Mouse (Mus musculus): ENCODE results near the gene Rnf115. TPM values are rescaled to one million over a fixed set of nuclear protein-coding genes. Genes with fewer than 3 reads are reported as not detected.
"Not testable (repeated sequence)": the region's sequence is repeated elsewhere in the genome, so short reads cannot be mapped to it uniquely, and the experiment has no call there.

The Rnf115 gene
- 10 to 100 TPM; 64.1 to 67.2 TPM for total RNA-seq (2021)

GRCm38 (mm10) chr3:96727343-96727827 is at the start of gene Rnf115, which contains the start of gene Polr3c:
TSS of gene Rnf115 (plus strand) at chr3:96727664.
TSS of gene Polr3c (minus strand) at chr3:96727628.
- intact Hi-C loops (cut with DNase I) = no loop called here
- peak; percentile 90 to 98 for DNase-seq (ENCODE audit: extremely low spot score in 1 of 2, low spot score in 2 of 2)

- intact Hi-C loops (cut with DNase I) = no loop called here
These were observed 49.0 kb upstream of the Rnf115 start for GRCm38 (mm10) chr3:96678456-96678855.

GRCm38 (mm10) chr3:96679159-96679674 is 48.2 kb upstream of the Rnf115 start:
- DNase-seq (ENCODE audit: extremely low spot score in 1 of 2, low spot score in 2 of 2) = no peak
- intact Hi-C loops (cut with DNase I) = no loop called here

More at GRCm38 (mm10) chr3:96678456-96678855, 49.0 kb upstream of the Rnf115 start:
- no peak for DNase-seq (ENCODE audit: extremely low spot score in 1 of 2, low spot score in 2 of 2)

- DNase-seq (ENCODE audit: extremely low spot score in 1 of 2, low spot score in 2 of 2) = no peak
These were observed 47.1 kb upstream of the Rnf115 start for GRCm38 (mm10) chr3:96680269-96680956.

GRCm38 (mm10) chr3:96683496-96683895 is 44.0 kb upstream of the Rnf115 start:
- DNase-seq (ENCODE audit: extremely low spot score in 1 of 2, low spot score in 2 of 2) = no peak
- intact Hi-C loops (cut with DNase I) = no loop called here

More at GRCm38 (mm10) chr3:96680269-96680956, 47.1 kb upstream of the Rnf115 start:
- intact Hi-C loops (cut with DNase I) = no loop called here

- DNase-seq (ENCODE audit: extremely low spot score in 1 of 2, low spot score in 2 of 2) = no peak
- intact Hi-C loops (cut with DNase I) = no loop called here
These were observed 43.2 kb upstream of the Rnf115 start for GRCm38 (mm10) chr3:96684151-96684821.

- no peak for DNase-seq (ENCODE audit: extremely low spot score in 1 of 2, low spot score in 2 of 2)
- intact Hi-C loops (cut with DNase I) = no loop called here
These were observed 42.7 kb upstream of the Rnf115 start for GRCm38 (mm10) chr3:96684822-96685156.

- DNase-seq (ENCODE audit: extremely low spot score in 1 of 2, low spot score in 2 of 2); intact Hi-C loops (cut with DNase I): not testable (repeated sequence)
These were observed 41.4 kb upstream of the Rnf115 start for GRCm38 (mm10) chr3:96686057-96686456.

- intact Hi-C loops (cut with DNase I) = no loop called here
- DNase-seq (ENCODE audit: extremely low spot score in 1 of 2, low spot score in 2 of 2) = no peak
These were observed 38.6 kb upstream of the Rnf115 start for GRCm38 (mm10) chr3:96688854-96689253.

GRCm38 (mm10) chr3:96690298-96690697 is 37.2 kb upstream of the Rnf115 start:
- intact Hi-C loops (cut with DNase I) = no loop called here

GRCm38 (mm10) chr3:96692506-96692905 is 35.0 kb upstream of the Rnf115 start:
- DNase-seq (ENCODE audit: extremely low spot score in 1 of 2, low spot score in 2 of 2) = peak in 1 of 2 experiments; percentile 69
- intact Hi-C loops (cut with DNase I) = no loop called here

More at GRCm38 (mm10) chr3:96690298-96690697, 37.2 kb upstream of the Rnf115 start:
- DNase-seq (ENCODE audit: extremely low spot score in 1 of 2, low spot score in 2 of 2) = no peak

- intact Hi-C loops (cut with DNase I) = no loop called here
- no peak for DNase-seq (ENCODE audit: extremely low spot score in 1 of 2, low spot score in 2 of 2)
These were observed 33.9 kb upstream of the Rnf115 start for GRCm38 (mm10) chr3:96693579-96693978.

- intact Hi-C loops (cut with DNase I) = loop anchor here (5.0 kb wide), 1 partner anchor 149 kb away; no protein-coding TSS in a partner anchor
- DNase-seq (ENCODE audit: extremely low spot score in 1 of 2, low spot score in 2 of 2) = peak in 1 of 2 experiments; percentile 93
These were observed 31.2 kb upstream of the Rnf115 start, which contains the start of gene Pias3 for GRCm38 (mm10) chr3:96696198-96696765. TSS of gene Pias3 (plus strand) at chr3:96696384.

- intact Hi-C loops (cut with DNase I) = loop anchor here (5.0 kb wide), 1 partner anchor 150 kb away; no protein-coding TSS in a partner anchor
- DNase-seq (ENCODE audit: extremely low spot score in 1 of 2, low spot score in 2 of 2) = peak; percentile 69 to 94
These were observed 30.4 kb upstream of the Rnf115 start for GRCm38 (mm10) chr3:96696766-96697732.

- intact Hi-C loops (cut with DNase I) = loop anchor here (5.0 kb wide), 1 partner anchor 152 kb away; no protein-coding TSS in a partner anchor
- DNase-seq (ENCODE audit: extremely low spot score in 1 of 2, low spot score in 2 of 2) = no peak
These were observed 28.3 kb upstream of the Rnf115 start for GRCm38 (mm10) chr3:96698993-96699690.

- intact Hi-C loops (cut with DNase I) = no loop called here
These were observed 27.1 kb upstream of the Rnf115 start for GRCm38 (mm10) chr3:96700376-96700775.

GRCm38 (mm10) chr3:96701003-96701402 is 26.5 kb upstream of the Rnf115 start:
- no peak for DNase-seq (ENCODE audit: extremely low spot score in 1 of 2, low spot score in 2 of 2)
- intact Hi-C loops (cut with DNase I) = no loop called here

More at GRCm38 (mm10) chr3:96700376-96700775, 27.1 kb upstream of the Rnf115 start:
- no peak for DNase-seq (ENCODE audit: extremely low spot score in 1 of 2, low spot score in 2 of 2)

Measured in left cerebral cortex, postnatal 10 days (tissue).